Mouse (Mus musculus): Measurements from ENCODE around the gene Tmc7.

Tmc7 gene

DNA sequence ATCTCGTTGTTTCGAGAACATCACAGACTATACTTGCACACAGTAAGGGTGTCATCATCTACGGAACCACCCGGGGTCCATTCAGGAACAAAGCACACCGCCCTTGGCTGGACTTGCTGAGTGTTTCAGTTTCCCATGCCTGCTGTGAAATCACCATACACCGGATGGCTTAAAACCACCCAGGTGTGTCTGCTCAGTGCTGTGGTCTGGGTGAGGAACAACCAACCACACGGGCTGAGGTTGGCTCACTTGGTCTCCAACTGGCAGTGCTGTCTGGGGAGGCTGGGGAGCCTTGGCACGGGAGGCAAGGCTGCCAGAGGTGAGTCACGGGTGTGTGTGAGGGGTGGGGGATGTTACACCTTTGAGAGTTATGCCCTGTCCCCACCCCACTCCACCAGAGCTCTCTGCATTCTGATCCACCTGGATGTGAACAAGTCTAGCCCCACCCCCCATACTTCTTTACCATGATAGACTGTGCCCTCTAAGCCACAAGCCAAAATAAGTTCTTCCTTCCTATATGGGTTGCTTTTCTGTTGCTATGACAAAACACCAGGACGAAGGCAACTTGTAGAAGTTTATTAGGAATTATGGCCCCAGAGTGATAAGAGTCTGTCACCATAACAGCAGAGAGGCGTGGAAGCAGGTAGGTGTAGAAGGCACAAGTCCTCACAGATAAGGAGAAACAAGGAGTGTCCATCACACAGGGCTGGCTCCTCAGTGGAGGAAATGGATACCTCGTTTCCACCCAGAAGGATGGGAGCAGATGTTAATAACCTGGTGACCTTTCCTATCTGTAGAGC, 85.4 kb downstream of the Tmc7 start:
- DNase-seq: no peak

- DNase-seq: no peak
Observed at GRCm38 (mm10) chr7:118494892-118495579, 89.5 kb downstream of the Tmc7 start.

DNA sequence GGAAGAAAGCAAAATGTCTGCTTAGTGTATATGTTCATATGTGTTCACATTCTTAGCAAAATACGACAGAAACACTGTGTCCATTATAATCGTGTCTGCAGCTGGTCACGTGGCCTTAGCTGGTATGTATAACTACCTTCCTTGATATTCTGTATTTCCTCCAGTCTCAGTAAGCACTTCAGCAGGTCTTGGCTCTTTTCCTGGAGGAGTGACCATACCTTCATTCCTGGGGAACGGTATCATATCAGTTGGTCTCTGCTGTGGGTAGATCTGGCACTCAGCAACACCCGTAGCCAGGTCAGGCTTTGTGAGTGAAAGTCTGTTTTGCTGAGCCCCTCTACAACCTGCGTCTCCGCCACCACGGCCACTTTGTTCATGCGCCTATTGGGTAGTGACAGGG, 90.6 kb downstream of the Tmc7 start:
- DNase-seq: no peak

DNA sequence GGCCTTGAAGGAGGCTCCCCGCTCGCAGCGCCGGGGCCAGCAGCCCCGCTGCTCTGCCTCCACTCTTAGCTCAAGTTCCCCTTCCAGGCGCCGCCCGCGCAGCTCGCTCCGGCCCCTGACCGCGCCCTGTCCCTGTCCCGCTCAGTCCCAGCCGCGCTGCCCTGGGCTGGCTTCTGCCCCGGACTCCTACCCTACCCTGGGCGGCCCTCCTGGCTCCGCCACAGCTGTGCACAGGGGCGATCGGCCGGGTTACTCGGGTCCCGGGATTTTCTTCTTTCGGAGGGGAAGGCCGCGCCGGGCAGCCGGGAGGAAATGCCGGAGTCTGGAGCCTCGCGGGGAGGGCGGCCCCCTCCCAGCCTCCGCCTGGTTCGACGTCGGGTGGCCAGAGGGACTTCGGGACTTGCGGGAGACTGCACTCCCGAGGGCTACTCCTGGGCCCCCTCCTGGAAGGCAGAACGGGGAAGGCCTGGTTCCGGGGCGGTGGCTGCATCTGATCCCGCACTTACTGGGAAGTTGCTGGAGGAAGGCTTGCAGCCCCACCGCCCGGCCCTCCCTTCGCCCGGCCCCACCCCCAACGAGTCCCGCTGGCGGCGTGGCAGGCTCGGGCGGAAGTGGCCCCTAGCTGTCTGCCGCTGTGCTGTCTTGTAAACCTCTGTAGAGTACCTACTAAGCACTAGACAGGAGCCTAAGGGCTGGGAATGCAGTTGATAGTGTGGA, 92.9 kb downstream of the Tmc7 start, which contains the start of gene Itpripl2:
Itpripl2 (minus strand) TSS at position 545 of the 717 bp plus-strand sequence.
- DNase-seq: peak; percentile 45

DNA sequence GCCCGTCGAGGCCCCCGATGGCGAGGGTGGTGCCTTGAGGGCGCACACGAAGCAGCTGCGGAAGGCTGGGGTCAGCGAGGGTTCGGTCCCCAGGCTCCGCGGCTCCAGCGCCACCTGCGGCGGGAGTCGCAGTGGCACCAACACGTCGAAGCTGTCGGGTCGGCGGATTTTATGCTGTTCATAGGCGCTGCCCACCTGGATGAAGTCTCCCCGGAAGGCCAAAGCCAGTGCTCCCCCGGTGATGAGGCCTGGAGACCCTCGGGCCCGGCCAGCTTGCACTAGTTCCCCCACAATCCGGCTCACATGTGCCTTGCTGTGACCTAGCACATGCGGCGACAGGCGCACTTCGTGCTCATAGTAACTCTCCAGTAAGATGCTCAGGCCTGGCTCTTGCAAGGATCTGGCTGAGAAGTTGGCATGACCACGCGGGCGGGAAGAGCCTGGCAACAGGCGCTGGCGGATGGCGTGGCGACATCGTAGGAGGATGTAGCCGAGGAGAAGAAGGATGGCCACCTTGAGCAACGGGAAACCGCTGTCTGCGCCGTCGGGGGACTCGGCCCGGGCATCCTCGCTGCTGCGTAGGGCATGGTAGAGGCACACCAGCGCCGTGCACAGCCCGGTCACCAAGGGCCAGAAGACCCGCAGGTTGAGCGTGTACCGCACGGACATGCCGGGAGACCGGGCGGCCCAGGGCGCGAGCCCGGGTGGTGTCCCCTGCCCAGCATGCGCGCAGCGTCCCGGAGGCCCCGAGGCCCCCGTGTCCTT, 93.7 kb downstream of the Tmc7 start:
- DNase-seq: peak; percentile 34

- DNase-seq: no peak
Observed at GRCm38 (mm10) chr7:118489706-118490665, 94.5 kb downstream of the Tmc7 start.

- no peak for DNase-seq
Observed at GRCm38 (mm10) chr7:118488060-118488664, 96.4 kb downstream of the Tmc7 start.

DNA sequence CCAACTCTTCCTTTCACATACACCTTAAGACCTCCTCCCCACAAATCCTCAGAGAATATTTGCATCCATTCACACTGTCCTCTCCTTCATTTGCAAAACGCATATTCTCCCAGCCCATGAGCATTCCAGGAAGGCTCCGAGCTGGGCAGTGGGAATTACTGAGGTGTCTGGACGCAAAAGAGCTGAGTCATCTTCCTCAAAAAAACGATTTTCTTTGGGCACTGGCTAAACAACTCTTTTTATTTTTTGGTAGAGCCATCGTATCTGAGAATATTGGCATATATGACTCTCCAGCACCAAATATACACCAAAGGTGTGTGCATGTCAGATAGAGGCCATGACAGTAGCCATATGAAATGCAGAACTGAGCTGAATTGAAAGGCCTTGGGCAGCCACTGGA, 97.6 kb downstream of the Tmc7 start:
- DNase-seq: no peak

All from right cerebral cortex, postnatal 14 days (tissue).